Mouse (Mus musculus) kidney, adult 8-10 months (tissue): ENCODE measurements around the gene Vmn2r28.
"Not testable (repeated sequence)": the region's sequence is repeated elsewhere in the genome, so short reads cannot be mapped to it uniquely, and the experiment has no call there.

Source experiments
- DNase-seq, 2 experiments: peaks; one replicate each; pipeline ENCODE4 v3.0.0; 2022

Vmn2r28 gene

DNA sequence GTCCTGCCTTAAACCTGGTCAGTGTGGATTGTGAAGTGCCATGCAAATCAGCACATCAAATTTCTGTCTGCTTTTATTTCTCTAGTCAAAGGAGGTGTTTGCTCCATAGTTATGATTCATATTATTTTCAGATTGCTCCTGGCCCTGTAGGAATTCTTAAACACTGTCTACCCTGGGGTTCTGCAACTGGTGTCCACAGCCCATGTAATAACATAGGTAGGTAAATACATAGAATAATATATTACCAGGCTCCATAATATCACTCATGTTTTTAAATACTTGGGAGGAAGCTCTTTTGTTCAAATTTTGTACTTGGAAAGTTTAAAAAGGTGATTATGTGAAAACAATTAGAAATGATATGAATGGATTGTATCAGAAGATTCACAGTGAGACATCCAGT is at the start of gene Vmn2r28:
Gene Vmn2r28, minus strand, starts transcription at position 101 of the 400 bp plus-strand sequence.
- not testable (repeated sequence) for DNase-seq

DNA sequence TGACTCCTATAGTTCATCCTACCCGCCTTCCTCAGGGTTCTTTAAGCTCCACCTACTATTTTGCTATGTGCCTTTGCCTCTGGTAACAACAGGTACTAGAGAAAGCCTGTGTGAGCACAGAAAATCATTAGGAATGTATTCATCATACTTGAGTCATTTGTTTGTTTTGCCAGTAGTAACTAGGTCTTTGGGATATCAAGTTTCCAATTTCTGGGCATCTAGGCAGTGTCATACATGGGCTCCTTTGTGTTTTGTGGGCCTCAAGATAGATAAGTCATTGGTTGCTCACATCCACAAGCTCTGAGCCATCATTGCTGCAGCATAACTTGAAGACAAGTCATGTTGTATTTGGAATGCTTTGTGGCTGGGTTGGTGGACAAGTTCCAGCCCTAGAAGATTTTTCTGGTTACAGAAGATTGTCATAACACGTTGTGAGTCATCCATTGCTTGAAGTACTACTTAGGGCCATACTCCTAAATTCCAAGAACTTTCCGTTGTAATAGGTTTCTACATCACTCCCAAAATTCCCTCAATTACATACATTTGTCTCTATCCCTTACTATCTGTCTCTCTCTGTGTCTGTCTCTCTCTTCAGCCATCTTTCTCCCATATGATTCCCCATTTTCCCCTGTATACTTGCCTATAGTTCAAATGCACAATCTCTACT is 47.1 kb upstream of the Vmn2r28 start:
- not testable (repeated sequence) for DNase-seq

DNA sequence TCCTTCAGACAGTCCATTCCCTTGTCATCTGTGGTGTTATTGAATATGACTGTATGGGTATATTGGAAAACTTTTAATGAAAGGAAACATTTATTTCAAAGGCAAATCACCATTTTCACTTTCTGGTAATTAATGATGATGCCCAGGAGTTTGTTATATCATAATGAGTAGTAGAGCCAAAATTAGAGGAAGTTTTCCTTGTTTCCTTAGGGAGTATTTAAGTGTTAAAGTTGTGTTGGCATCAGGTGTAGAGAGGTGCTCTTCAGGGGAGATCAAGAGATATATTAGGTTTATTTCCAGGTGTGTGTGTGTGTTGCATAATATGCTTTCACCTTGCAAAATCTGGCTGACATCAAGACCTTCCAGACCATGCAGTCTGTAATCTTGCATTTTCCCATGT is 37.1 kb downstream of the Vmn2r28 start, which contains the start of gene Vmn1r59:
Gene Vmn1r59, minus strand, starts transcription at position 101 of the 400 bp plus-strand sequence.
- DNase-seq = no peak

DNA sequence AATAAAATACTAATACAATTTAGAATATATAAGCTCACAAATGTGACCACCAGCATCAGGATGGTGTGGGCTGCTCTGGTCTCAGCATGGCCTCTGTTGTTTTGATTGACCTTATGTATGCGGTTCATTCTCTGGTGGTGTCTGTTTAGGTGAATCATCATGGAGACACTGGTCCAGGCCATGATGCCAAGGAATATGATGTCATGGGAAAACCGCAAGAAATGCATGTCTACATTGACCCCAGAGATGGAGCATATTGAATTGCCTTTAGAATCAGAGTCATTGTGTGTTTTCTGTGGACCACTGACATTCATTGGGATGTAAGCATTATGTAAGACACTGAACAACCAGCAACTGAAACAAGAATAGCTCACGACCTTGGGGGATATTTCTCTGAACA is 39.7 kb downstream of the Vmn2r28 start:
- DNase-seq = not testable (repeated sequence)

DNA sequence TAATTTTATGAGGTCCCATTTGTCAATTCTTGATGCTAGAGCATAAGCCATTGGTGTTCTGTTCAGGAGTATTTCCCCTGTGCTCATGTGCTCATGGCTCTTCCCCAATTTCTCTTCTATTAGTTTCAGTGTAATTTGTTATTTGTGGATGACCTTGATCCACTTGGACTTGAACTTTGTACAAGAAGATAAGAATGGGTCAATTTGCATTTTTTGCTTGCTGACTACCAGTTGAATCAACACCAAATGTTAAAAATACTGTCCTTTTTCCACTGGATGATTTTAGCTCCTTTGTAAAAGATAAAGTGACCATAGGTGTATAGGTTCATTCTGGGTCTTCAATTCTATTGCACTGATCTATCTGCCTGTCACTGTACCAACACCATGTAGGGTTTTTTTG is 45.1 kb downstream of the Vmn2r28 start:
- DNase-seq = no peak
